Mouse (Mus musculus) E14TG2a.4 (cell line): ENCODE measurements at regions not wholly inside any gene's neighbourhood (a gene's known extent, or its start where the extent isn't known, plus 50 kb on each side); places are given as distances from the start of the nearest gene placed in this dataset.
A peak's percentile ranks its signal among the peaks of the same experiment; 100 is the strongest.

Experiments
- H3K27me3 ChIP-seq: 2 replicates; pipeline ENCODE4 v1.6.1; 2014; ENCODE audit warnings: low read length, control low read depth; ENCODE audit not compliant: insufficient read depth
- H3K36me3 ChIP-seq: 2 replicates; pipeline ENCODE4 v1.6.1; 2014; ENCODE audit warnings: low read length, control low read depth; ENCODE audit not compliant: insufficient read depth
- H3K4me1 ChIP-seq: replicated peaks from 2 replicates; pipeline ENCODE4 v1.6.1; 2014; ENCODE audit warnings: low read depth, low read length, control low read depth
- H3K4me3 ChIP-seq: replicated peaks from 2 replicates; pipeline ENCODE4 v1.5.1; 2014; ENCODE audit warnings: mild to moderate bottlenecking, low read length
- H3K9me3 ChIP-seq: 2 replicates; pipeline ENCODE4 v1.6.1; 2014; ENCODE audit warnings: low read length, control low read depth
- CTCF ChIP-seq: conservative IDR thresholded peaks from 2 replicates; pipeline ENCODE4 v1.5.1; 2014; ENCODE audit warnings: low read length
- NANOG ChIP-seq: IDR thresholded peaks from 2 replicates; pipeline ENCODE4 v1.6.1; 2014; ENCODE audit warnings: borderline replicate concordance, low read length, mixed read lengths
- POU5F1 ChIP-seq: IDR thresholded peaks from 2 replicates; pipeline ENCODE4 v1.6.1; 2014; ENCODE audit warnings: low read length, borderline replicate concordance

- H3K4me1 ChIP-seq, result peaks cover 17% of the 10 kb centered on the region
- H3K36me3 ChIP-seq, result no peaks in the 10 kb centered on the region
- H3K27me3 ChIP-seq, result no peaks in the 10 kb centered on the region
- TF ChIP-seq NANOG (peak; percentile 97), POU5F1 (no peak), CTCF (no peak)
- peaks cover 12% of the 10 kb centered on the region; the same call in 1 of the 2 replicates for H3K9me3 ChIP-seq
- no peak overlapping the region for H3K4me3 ChIP-seq
These were observed 1340.9 kb upstream of the Adgrl3 start for GRCm38 (mm10) chr5:79679051-79679450.

- no peak for TF ChIP-seq CTCF
- TF ChIP-seq POU5F1, result no peak
- TF ChIP-seq NANOG, result no peak
- Histone ChIP-seq H3K36me3 (no peaks in the 10 kb centered on the region), H3K4me1 (peaks cover 17% of the 10 kb centered on the region), H3K4me3 (no peak overlapping the region), H3K27me3 (no peaks in the 10 kb centered on the region), H3K9me3 (peaks cover 12% of the 10 kb centered on the region; the same call in 1 of the 2 replicates)
These were observed 1339.6 kb upstream of the Adgrl3 start for GRCm38 (mm10) chr5:79680321-79680720.

GRCm38 (mm10) chr5:79706631-79707030, 1313.3 kb upstream of the Adgrl3 start:
- TF ChIP-seq NANOG (no peak), POU5F1 (no peak), CTCF (no peak)
- H3K4me3 ChIP-seq, result no peak overlapping the region
- no peaks in the 10 kb centered on the region for H3K4me1 ChIP-seq
- H3K9me3 ChIP-seq, result no peaks in the 10 kb centered on the region
- H3K36me3 ChIP-seq, result no peaks in the 10 kb centered on the region
- H3K27me3 ChIP-seq, result no peaks in the 10 kb centered on the region

GRCm38 (mm10) chr5:79734885-79735284, 1285.1 kb upstream of the Adgrl3 start:
- H3K36me3 ChIP-seq, result no peaks in the 10 kb centered on the region
- no peaks in the 10 kb centered on the region for H3K27me3 ChIP-seq
- no peaks in the 10 kb centered on the region for H3K9me3 ChIP-seq
- H3K4me3 ChIP-seq, result no peak overlapping the region
- no peaks in the 10 kb centered on the region for H3K4me1 ChIP-seq
- TF ChIP-seq NANOG (no peak), POU5F1 (no peak), CTCF (no peak)

- no peaks in the 10 kb centered on the region for H3K9me3 ChIP-seq
- no peaks in the 10 kb centered on the region for H3K4me1 ChIP-seq
- no peaks in the 10 kb centered on the region for H3K36me3 ChIP-seq
- TF ChIP-seq CTCF, result no peak
- TF ChIP-seq NANOG, result no peak
- no peak for TF ChIP-seq POU5F1
- no peaks in the 10 kb centered on the region for H3K27me3 ChIP-seq
- H3K4me3 ChIP-seq, result no peak overlapping the region
These were observed 1235.5 kb upstream of the Adgrl3 start for GRCm38 (mm10) chr5:79784391-79784790.

GRCm38 (mm10) chr5:79826531-79826930, 1193.4 kb upstream of the Adgrl3 start:
- Histone ChIP-seq H3K36me3 (no peaks in the 10 kb centered on the region), H3K9me3 (peaks cover 57% of the 10 kb centered on the region), H3K4me3 (no peak overlapping the region), H3K4me1 (0 out of 2 replicates have a peak, but pooled peaks cover 6% of the 10 kb centered on the region), H3K27me3 (no peaks in the 10 kb centered on the region)
- TF ChIP-seq POU5F1 (no peak), CTCF (no peak), NANOG (peak; percentile 28; the same call in 1 of the 2 replicates)

- Histone ChIP-seq H3K27me3 (no peaks in the 10 kb centered on the region), H3K9me3 (no peaks in the 10 kb centered on the region), H3K36me3 (no peaks in the 10 kb centered on the region), H3K4me3 (no peak overlapping the region), H3K4me1 (no peaks in the 10 kb centered on the region)
- TF ChIP-seq POU5F1 (no peak), NANOG (no peak), CTCF (no peak)
These were observed 1173.5 kb upstream of the Adgrl3 start for GRCm38 (mm10) chr5:79846456-79846855.

- TF ChIP-seq NANOG, result no peak
- no peak for TF ChIP-seq CTCF
- TF ChIP-seq POU5F1, result no peak
- Histone ChIP-seq H3K9me3 (no peaks in the 10 kb centered on the region), H3K36me3 (no peaks in the 10 kb centered on the region), H3K4me1 (no peaks in the 10 kb centered on the region), H3K27me3 (no peaks in the 10 kb centered on the region), H3K4me3 (no peak overlapping the region)
These were observed 1164.1 kb upstream of the Adgrl3 start for GRCm38 (mm10) chr5:79855866-79856265.

- Histone ChIP-seq H3K27me3 (no peaks in the 10 kb centered on the region), H3K4me1 (no peaks in the 10 kb centered on the region), H3K36me3 (no peaks in the 10 kb centered on the region), H3K9me3 (no peaks in the 10 kb centered on the region), H3K4me3 (no peak overlapping the region)
- TF ChIP-seq CTCF (no peak), POU5F1 (no peak), NANOG (no peak)
These were observed 1119.2 kb upstream of the Adgrl3 start for GRCm38 (mm10) chr5:79900713-79901112.
